Mouse (Mus musculus) liver, embryonic 16.5 days (tissue): ENCODE results near the gene Ager. TPM values are rescaled to one million over a fixed set of nuclear protein-coding genes. Genes with fewer than 3 reads are reported as not detected.

Source experiments
- ATAC-seq: fragments of 200-750 bp; cut with Nextera tagmentation; 2 replicates; pipeline ENCODE4 v1.8.0; 2017; ENCODE audit warnings: low read depth, mild to moderate bottlenecking, moderate number of reproducible peaks, moderate library complexity
- H3K27ac ChIP-seq: fragments of 300-500 bp; sonication (generic); 2 replicates; pipeline ENCODE4 v1.5.1; 2014; ENCODE audit warnings: mild to moderate bottlenecking, low read length
- H3K27me3 ChIP-seq: fragments of 300-500 bp; sonication (generic); 2 replicates; pipeline ENCODE4 v1.6.1; 2014; ENCODE audit warnings: low read depth, low read length, mixed read lengths; ENCODE audit not compliant: control insufficient read depth, insufficient read depth
- H3K36me3 ChIP-seq: fragments of 300-500 bp; sonication (generic); 2 replicates; pipeline ENCODE4 v1.6.1; 2014; ENCODE audit warnings: mild to moderate bottlenecking; ENCODE audit not compliant: control insufficient read depth, insufficient read depth
- H3K4me1 ChIP-seq: fragments of 300-500 bp; sonication (generic); 2 replicates; pipeline ENCODE4 v1.6.1; 2014; ENCODE audit warnings: low read depth, low read length, mixed read lengths; ENCODE audit not compliant: control insufficient read depth
- H3K4me2 ChIP-seq: fragments of 300-500 bp; sonication (generic); 2 replicates; pipeline ENCODE4 v1.6.1; 2014; ENCODE audit warnings: low read depth, low read length, mixed read lengths
- H3K4me3 ChIP-seq: fragments of 300-500 bp; sonication (generic); 2 replicates; pipeline ENCODE4 v1.5.1; 2014; ENCODE audit warnings: low read depth, mild to moderate bottlenecking, low read length
- H3K9ac ChIP-seq: fragments of 300-500 bp; sonication (generic); 2 replicates; pipeline ENCODE4 v1.6.1; 2014; ENCODE audit warnings: low read depth, low read length
- H3K9me3 ChIP-seq: fragments of 300-500 bp; sonication (generic); replicated peaks from 2 replicates; pipeline ENCODE4 v1.6.1; 2016; ENCODE audit warnings: low read length; ENCODE audit not compliant: control insufficient read depth
- WGBS: fragments of 180-500 bp; shearing (Covaris S2); extraction: QIAGEN DNeasy Blood & Tissue Kit; methylation state at CpG from one replicate; pipeline ENCODE4 v1.1.7; 2014; ENCODE audit not compliant: insufficient replicate concordance; 5-methylcytosine and 5-hydroxymethylcytosine counted together
- polyA plus RNA-seq: library from polyadenylated mRNA; unstranded; fragments of >200 nt; fragmentation: Nextera tagmentation; extraction: Ambion mirVana; gene quantifications from 2 replicates; pipeline ENCODE4 v1.2.1, GENCODE M21; 2015

The Ager gene
- polyA plus RNA-seq, 1 experiment from 2014 or later, result 0.57 TPM

DNA sequence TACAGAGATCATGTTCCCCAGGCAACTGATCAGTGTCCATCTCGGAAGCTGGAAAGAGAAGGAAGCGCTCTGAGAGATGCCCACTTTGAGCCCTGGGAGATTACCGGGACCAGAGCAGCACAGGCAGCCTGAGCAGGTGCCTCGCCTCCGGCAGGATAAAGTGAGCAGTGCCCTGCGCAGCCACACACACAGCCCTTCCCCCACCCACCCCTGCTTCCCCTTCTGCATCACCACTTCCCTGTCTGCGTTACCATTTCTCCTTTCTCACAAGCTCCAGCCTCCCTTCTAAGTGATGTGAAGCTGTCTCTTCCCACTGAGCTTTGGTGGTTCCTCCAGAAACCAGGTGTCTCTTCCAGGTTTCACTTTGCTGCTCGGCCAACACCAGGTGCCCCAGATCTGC is 36.5 kb upstream of the Ager start:
- Histone ChIP-seq H3K9me3 (no peaks in the 10 kb centered on the region), H3K4me1 (peaks cover 2% of the 10 kb centered on the region), H3K36me3 (no peaks in the 10 kb centered on the region), H3K27ac (0 out of 2 replicates have a peak overlapping the region, but pooled peaks have one; percentile 13), H3K4me3 (no peak overlapping the region), H3K4me2 (no peak overlapping the region), H3K27me3 (no peaks in the 10 kb centered on the region), H3K9ac (no peak overlapping the region)
- 13% methylated on average over 8 of the region's 8 CpGs for WGBS
- no peak for ATAC-seq

DNA sequence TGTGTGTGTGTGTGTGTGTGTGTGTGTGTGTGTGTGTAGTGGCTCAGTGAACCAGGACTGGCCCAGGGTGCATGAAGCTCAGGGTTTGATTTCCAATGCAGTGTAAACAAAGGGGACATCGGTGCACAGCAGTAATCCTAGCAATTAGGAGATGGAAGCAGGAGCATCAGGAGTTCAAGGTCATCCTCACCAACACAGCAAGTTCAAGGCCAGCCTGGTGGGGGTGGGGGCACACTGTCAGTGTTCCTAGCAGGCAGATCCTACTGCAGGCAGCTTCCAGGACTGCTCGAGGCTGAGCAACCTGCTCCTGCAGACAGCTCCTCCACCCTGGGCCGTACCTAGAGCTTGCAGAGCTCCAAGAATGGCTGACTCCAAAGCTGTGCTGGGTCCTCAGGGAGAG is 35.1 kb upstream of the Ager start:
- WGBS, result 55% methylated on average over 3 of the region's 3 CpGs
- Histone ChIP-seq H3K27me3 (no peaks in the 10 kb centered on the region; the same call in 1 of the 2 replicates), H3K4me3 (no peak overlapping the region), H3K4me1 (peaks cover 2% of the 10 kb centered on the region), H3K9me3 (no peaks in the 10 kb centered on the region), H3K9ac (no peak overlapping the region), H3K36me3 (no peaks in the 10 kb centered on the region), H3K27ac (no peak overlapping the region), H3K4me2 (no peak overlapping the region)
- ATAC-seq, result no peak

DNA sequence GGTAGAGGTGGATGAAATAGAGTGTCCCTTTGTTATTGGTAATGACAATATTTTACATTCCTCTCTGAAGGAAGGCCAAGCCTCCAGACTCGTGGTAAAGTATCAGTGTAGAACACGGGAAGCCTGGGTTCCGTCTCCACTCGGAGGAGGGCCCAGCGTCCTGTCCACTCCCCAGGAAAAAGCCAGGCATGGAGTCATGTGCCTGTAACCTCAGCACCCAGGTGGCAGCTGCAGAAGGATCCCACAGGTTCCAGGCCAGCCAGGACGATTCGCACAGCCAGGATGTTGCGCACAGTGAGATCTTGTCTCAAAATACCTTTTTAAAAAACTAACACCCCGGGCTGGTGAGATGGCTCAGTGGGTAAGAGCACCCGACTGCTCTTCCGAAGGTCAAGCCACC is 34.3 kb upstream of the Ager start:
- no peak for ATAC-seq
- no peaks in the 10 kb centered on the region for H3K36me3 ChIP-seq
- no peaks in the 10 kb centered on the region for H3K9me3 ChIP-seq
- 66% methylated on average over 11 of the region's 11 CpGs for WGBS
- H3K4me2 ChIP-seq, result no peak overlapping the region
- no peaks in the 10 kb centered on the region; the same call in 1 of the 2 replicates for H3K27me3 ChIP-seq
- no peak overlapping the region for H3K27ac ChIP-seq
- H3K4me3 ChIP-seq, result no peak overlapping the region
- peaks cover 2% of the 10 kb centered on the region for H3K4me1 ChIP-seq
- no peak overlapping the region for H3K9ac ChIP-seq

DNA sequence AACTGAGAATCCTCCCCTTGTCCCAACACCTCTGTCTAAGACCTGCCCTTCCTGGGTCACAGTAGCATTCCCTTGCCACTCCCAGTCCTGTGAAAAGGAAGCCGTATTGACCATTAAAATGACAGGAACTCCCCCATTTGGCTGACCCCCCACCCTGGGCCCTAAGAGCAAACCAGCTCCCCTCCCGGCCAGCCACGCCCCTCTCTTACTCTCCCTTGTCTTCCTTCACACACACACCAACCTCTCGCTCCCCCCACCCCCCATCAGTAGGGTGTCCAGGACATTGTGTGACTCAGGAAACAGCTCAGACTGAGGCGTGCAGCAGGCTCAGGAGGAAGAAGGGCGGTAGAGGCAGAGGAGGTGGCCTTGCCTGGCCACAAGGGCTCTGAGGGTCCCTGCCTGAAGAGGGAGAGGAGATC is 33.6 kb upstream of the Ager start, which contains the start of gene Notch4:
Gene Notch4 (plus strand): TSS at position 266 of the 419 bp plus-strand sequence.
- WGBS, result 4% methylated on average over 6 of the region's 6 CpGs
- Histone ChIP-seq H3K4me2 (no peak within 1 kb of the TSS), H3K27me3 (no peaks in the 10 kb centered on the region; the same call in 1 of the 2 replicates), H3K4me3 (no peak within 1 kb of the TSS), H3K9ac (no peak within 1 kb of the TSS), H3K27ac (peak within 1 kb of the TSS; percentile 41; the same call in 1 of the 2 replicates), H3K9me3 (no peaks in the 10 kb centered on the region), H3K36me3 (no peaks in the 10 kb centered on the region), H3K4me1 (peaks cover 2% of the 10 kb centered on the region)
- ATAC-seq, result 0 out of 2 replicates have a peak, but pooled peaks have one; percentile 30

DNA sequence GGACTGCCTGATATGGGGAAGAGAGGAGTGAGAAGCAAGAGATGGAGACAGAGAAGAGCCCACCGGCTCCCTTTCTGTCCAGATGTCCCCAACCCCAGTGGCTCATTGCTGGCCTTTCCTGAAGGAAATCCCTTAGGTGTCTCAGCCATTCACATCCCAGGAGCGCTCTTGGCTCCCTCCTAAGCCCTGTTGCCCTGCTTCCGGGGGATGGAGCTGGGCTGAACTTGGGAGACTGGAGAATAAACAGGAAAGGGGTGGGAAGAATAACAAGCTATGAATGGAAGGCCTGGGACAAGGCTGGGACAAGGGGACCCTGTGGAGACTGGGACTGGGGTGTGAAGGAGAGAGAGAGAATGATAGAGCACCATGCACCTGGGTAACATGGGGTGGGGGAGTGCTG is 32.9 kb upstream of the Ager start:
- Histone ChIP-seq H3K4me2 (no peak overlapping the region), H3K4me3 (no peak overlapping the region), H3K4me1 (peaks cover 2% of the 10 kb centered on the region), H3K36me3 (no peaks in the 10 kb centered on the region), H3K27ac (no peak overlapping the region), H3K9me3 (no peaks in the 10 kb centered on the region), H3K9ac (no peak overlapping the region), H3K27me3 (no peaks in the 10 kb centered on the region; the same call in 1 of the 2 replicates)
- ATAC-seq, result peak; percentile 43; the same call in 1 of the 2 replicates
- whole genome bisulfite sequencing, result 46% methylated on average over 3 of the region's 3 CpGs

DNA sequence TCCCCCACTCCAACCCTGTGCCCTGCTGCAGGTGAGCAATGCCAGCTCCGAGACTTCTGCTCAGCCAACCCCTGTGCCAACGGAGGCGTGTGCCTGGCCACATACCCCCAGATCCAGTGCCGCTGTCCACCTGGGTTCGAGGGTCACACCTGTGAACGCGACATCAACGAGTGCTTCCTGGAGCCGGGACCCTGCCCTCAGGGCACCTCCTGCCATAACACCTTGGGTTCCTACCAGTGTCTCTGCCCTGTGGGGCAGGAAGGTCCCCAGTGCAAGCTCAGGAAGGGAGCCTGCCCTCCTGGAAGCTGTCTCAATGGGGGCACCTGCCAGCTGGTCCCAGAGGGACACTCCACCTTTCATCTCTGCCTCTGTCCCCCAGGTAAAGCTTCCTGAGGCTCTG is 30.4 kb upstream of the Ager start:
- H3K4me1 ChIP-seq, result no peaks in the 10 kb centered on the region
- H3K9ac ChIP-seq, result no peak overlapping the region
- H3K4me2 ChIP-seq, result no peak overlapping the region
- WGBS, result 64% methylated on average over 9 of the region's 9 CpGs
- no peak overlapping the region for H3K27ac ChIP-seq
- H3K4me3 ChIP-seq, result no peak overlapping the region
- H3K9me3 ChIP-seq, result no peaks in the 10 kb centered on the region
- H3K36me3 ChIP-seq, result no peaks in the 10 kb centered on the region
- no peak for ATAC-seq
- H3K27me3 ChIP-seq, result no peaks in the 10 kb centered on the region; the same call in 1 of the 2 replicates

DNA sequence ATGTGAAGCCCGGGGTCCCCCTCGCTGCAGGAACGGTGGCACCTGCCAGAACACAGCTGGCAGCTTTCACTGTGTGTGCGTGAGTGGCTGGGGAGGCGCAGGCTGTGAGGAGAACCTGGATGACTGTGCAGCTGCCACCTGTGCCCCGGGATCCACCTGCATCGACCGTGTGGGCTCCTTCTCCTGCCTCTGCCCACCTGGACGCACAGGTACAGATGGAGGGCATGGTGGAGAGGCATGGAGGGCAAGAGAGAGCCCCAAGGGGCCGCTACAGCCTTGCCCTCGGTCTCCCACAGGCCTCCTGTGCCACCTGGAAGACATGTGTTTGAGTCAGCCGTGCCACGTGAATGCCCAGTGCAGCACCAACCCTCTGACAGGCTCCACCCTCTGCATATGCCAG is 29.2 kb upstream of the Ager start:
- Histone ChIP-seq H3K4me2 (no peak overlapping the region), H3K4me3 (no peak overlapping the region), H3K4me1 (no peaks in the 10 kb centered on the region), H3K36me3 (no peaks in the 10 kb centered on the region), H3K9me3 (no peaks in the 10 kb centered on the region), H3K27ac (no peak overlapping the region), H3K9ac (no peak overlapping the region), H3K27me3 (no peaks in the 10 kb centered on the region; the same call in 1 of the 2 replicates)
- no peak for ATAC-seq
- WGBS, result 64% methylated on average over 13 of the region's 13 CpGs

DNA sequence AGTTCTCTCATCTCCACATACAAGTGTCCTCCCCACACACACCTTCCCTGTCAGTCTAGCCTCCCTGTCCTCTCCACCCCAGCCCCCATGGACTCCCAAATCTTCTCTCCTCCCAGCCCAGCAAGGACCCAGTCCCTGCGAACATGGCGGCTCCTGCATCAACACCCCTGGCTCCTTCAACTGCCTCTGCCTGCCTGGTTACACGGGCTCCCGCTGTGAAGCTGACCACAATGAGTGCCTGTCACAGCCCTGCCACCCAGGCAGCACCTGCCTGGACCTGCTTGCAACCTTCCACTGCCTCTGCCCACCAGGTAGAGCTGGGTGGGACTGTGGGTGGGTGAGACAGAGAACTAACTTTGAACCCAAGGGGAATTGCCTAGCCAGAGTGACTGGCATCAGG is 27.7 kb upstream of the Ager start:
- Histone ChIP-seq H3K4me3 (no peak overlapping the region), H3K9ac (no peak overlapping the region), H3K27me3 (no peaks in the 10 kb centered on the region; the same call in 1 of the 2 replicates), H3K36me3 (no peaks in the 10 kb centered on the region), H3K4me2 (no peak overlapping the region), H3K27ac (no peak overlapping the region), H3K9me3 (no peaks in the 10 kb centered on the region), H3K4me1 (no peaks in the 10 kb centered on the region)
- ATAC-seq, result no peak
- 62% methylated on average over 4 of the region's 4 CpGs for WGBS

DNA sequence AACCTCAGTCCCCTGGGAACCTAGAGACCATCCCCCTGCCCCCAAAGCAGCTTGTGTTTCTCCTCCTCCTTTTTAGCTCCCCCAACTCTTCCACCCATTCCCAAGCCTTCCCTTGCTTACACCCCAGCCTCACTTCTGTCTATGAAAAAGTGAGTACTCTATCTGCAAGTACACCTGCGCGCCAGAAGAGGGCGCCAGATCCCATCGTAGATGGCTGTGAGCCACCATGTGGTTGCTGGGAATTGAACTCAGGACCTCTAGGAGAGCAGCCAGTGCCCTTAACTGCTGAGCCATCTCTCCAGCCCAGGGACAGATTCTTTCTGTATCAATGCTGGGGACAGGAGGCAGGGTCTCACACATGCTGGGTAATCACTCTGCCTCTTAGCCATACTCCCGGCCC is 25.8 kb upstream of the Ager start:
- Histone ChIP-seq H3K27ac (no peak overlapping the region), H3K27me3 (no peaks in the 10 kb centered on the region; the same call in 1 of the 2 replicates), H3K9ac (no peak overlapping the region), H3K36me3 (no peaks in the 10 kb centered on the region), H3K4me1 (no peaks in the 10 kb centered on the region), H3K4me2 (no peak overlapping the region), H3K9me3 (no peaks in the 10 kb centered on the region), H3K4me3 (no peak overlapping the region)
- WGBS, result 11% methylated on average over 5 of the region's 5 CpGs
- ATAC-seq, result no peak
